Mouse (Mus musculus): ENCODE measurements around the gene Prpf40a.

GRCm38 (mm10) chr2:53146852-53147251 is 44.2 kb downstream of the Prpf40a start:
- no peak for TF ChIP-seq POLR2A (IDR thresholded peaks at IDR 0.05; ENCODE audit: low read depth, low read length)
- no peak for TF ChIP-seq CTCF (IDR thresholded peaks at IDR 0.05; ENCODE audit: extremely low read depth, insufficient read depth, insufficient read length, insufficient replicate concordance)

All from spleen, adult 2 months (tissue).